Mouse (Mus musculus): ENCODE measurements around the gene Snd1.

GRCm38 (mm10) chr6:28749224-28749623 lies 274.3 kb downstream of the Snd1 start:
- TF ChIP-seq MAFK (IDR thresholded peaks at IDR 0.05; ENCODE audit: insufficient read depth, low read depth, low read length), result no peak
- no peak for TF ChIP-seq ZC3H11A (IDR thresholded peaks at IDR 0.05; ENCODE audit: borderline replicate concordance, low read depth, low read length)
- no peak for TF ChIP-seq HCFC1 (IDR thresholded peaks at IDR 0.05; ENCODE audit: borderline replicate concordance, insufficient read depth, low read length)
